Mouse (Mus musculus) left cerebral cortex, adult 18-20 months (tissue): ENCODE results near the gene Stat5b. TPM values are rescaled to one million over a fixed set of nuclear protein-coding genes. Genes with fewer than 3 reads are reported as not detected.
A peak's percentile ranks its signal among the peaks of the same experiment; 100 is the strongest.

Experiments used
- DNase-seq, 2 experiments: peaks; one replicate each; pipeline ENCODE4 v3.0.0; 2021 to 2022; ENCODE audit warnings: low spot score in 2 of 2, mixed read lengths in 1 of 2
- total RNA-seq, 2 experiments: library from RNA; stranded (reverse); gene quantifications; 2 replicates each; pipeline ENCODE4 v1.2.3; 2021

The Stat5b gene
- total RNA-seq, 2 experiments from 2014 or later = 26.8 to 28.0 TPM

GRCm38 (mm10) chr11:100870256-100870967, 19.9 kb upstream of the Stat5b start:
- peak in 1 of 2 experiments; percentile 27 for DNase-seq

GRCm38 (mm10) chr11:100865618-100866017, 15.1 kb upstream of the Stat5b start:
- no peak for DNase-seq

DNA sequence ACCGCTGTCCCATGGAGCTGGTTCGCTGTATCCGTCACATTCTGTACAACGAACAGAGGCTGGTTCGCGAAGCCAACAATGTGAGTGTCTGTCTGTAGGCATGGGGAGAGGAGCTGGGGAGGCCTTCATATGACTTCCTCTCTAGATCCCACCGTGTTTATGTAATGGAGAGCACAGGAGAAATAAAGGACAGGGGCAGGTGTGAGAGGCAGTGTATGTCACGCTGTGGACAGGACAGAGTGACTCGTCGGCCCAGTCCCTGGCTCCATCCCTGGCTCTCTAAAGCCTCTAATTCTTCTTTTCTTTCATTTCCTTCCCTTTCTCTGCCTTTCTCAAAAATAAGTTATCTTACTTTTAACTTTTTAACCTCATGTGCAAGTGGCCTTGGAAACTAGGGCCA, 12.6 kb upstream of the Stat5b start:
- no peak for DNase-seq

DNA sequence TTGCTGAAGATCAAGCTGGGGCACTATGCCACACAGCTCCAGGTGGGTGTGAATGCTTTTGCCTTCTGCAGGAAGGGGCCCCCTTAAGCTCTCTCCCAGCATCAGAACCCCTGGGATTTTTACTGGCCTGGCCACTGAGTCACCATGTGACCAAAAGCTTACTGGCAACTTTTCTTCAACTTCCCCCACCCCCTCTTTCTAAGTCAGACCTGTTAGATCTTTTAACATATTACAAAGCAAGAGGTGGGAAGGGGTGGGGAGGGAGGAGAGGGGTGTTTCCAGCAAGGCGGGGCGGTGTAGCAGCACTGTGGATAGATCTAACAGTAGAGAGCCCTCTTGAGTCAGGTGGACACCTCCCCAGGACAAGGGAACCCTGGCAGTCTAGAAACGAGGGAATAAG, 11.3 kb upstream of the Stat5b start:
- DNase-seq = no peak

DNA sequence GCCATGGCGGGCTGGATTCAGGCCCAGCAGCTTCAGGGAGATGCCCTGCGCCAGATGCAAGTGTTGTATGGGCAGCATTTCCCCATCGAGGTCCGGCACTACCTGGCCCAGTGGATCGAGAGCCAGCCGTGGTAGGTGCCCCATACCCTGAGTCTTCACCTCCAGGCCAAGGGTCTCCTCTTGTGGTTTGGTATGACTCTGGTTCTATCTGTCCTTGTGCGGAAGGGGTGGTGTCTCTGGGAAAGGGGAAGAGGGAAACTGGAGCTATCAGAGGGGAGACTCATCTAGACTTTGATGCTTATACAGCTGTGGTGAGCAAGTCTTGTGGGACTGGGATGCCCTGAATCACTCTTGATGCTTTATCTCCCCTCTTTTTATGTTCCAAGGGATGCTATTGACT, 10.8 kb upstream of the Stat5b start:
- no peak for DNase-seq

- DNase-seq = peak; percentile 16 to 17
Observed at GRCm38 (mm10) chr11:100860198-100861048, 9.9 kb upstream of the Stat5b start.

GRCm38 (mm10) chr11:100859579-100860075, 9.1 kb upstream of the Stat5b start:
- no peak for DNase-seq

DNA sequence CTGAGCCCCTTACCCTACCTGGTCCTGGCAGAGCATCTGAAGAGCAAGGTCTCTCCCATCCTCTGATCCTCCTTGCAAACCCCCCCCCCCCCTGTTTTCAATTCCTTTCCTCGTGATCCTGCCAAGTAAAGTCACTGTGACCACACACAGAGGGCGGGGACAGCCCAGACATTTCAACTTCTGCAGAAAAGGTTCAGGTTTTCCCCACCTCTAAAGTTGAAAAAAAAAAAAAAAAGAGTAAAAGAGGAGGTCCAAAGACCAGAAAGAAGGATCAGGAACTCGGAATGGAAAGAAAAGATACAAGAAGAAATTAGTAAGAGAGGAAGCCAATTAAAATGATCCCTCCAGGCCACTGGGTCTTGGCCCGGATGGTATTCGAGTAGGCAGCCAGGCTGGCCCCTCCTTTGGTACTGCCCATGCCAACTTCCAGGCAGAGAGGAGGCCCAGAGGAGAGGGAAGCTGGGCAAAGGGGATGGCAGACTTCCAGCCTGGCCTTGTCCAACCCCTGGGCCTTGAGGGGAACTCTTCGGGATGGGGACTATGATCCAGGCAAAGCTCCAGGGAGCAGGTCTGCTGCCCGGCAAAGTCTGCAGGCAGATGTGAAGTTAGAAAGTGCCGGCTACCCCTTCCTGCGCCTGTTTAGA, 8.5 kb upstream of the Stat5b start, which contains the start of gene Stat5a:
Gene Stat5a (plus strand): TSS at position 417 of the 644 bp plus-strand sequence.
- DNase-seq = peak; percentile 19 to 32

DNA sequence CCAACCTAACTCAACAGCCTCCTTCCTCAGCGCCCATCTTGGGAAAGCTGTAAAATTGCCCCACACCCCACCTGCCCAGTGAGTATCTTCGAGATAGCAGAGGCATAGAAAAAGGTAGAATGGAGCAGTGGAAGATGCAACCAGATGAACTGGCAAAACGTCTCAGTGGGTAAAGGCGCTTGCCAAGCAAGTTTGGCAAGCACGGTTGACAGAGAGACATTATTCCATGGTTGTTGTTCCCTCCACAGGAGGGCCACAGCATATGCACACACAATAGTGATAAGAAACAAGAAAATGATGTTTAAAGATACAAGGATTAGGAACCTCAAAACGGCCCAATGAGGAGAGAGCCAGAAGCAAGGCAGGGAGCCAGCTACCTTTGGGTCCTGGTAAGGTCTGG, 7.4 kb upstream of the Stat5b start:
- no peak for DNase-seq

DNA sequence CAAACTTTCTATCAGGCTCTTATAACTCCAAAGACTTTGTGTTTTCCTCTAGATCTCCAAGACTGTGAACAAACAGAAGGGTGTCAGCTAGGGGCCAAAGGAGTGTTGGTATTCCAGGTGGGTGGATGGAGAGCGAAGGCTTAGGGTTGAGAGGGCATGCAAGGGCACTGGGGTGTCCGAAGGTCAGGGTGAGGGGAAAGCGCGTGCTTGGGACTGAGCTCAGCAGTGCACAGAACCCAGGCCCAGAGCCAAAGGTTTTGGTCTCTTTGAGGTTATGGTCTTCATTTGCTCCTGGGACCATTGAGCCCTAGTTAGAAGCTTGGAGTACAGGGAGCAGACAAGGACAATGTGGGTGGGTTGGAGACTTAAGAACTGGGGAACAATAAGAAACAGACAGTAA, 4.7 kb upstream of the Stat5b start:
- no peak for DNase-seq

GRCm38 (mm10) chr11:100854268-100854667, 3.7 kb upstream of the Stat5b start:
- no peak for DNase-seq

- DNase-seq = no peak
Observed at GRCm38 (mm10) chr11:100853018-100853417, 2.5 kb upstream of the Stat5b start.

DNA sequence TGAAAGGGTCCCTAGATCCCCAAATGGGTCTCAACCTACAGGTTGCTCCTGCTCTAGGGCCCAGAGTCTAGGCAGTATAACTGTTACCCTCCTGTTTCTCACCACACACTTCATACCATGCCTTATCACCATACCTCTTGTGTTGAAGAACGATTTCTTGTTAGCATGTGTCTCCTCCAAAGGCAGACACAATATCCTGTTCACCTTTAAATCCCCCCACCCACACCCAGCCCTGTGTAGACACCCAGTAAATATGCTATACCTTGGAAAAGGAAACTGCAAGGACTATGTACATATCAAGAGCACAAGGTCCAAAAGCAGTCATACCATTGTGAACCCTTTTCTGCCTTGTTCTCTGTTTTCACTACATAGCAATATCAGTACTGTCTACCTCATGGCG, 1.6 kb upstream of the Stat5b start:
- no peak for DNase-seq

DNA sequence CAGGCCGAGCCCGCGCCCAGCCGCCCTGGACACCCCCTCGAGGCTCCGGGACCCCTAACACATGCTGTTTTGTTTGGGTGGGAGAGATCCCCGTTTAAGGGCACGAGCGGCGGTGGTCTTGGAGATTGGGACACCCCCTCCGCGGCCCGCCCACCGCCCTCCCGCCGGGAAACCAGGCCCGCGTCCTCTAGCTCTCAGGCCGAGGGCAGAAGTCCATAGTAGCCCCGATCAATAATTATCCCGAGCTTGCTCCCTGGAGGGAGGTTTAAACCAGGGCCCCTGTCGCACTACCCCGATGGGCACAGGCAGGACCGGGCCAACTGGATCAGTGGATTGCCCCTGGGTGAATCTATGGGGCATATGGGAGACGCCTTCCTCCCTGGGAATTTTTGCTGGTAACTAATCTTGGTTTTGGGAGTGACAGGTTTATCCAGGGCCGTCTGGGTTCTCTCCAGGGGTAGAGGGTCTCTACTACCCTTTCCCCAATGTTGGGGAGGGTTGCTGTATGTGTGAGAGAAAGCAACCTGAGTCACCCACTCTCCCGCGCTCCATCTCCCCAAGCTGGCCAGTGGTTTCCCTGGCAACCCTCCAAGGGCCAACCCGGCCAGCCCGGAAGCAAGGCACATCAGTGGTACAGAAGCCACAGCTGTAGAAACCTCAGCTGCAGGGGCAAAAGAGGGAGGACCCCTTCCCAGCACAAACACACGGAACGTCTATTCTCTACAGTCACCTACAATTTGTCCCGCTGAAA, 429 bp upstream of the Stat5b start:
- DNase-seq = peak; percentile 39 to 54

GRCm38 (mm10) chr11:100849456-100850037, 977 bp downstream of the Stat5b start:
- no peak for DNase-seq

- DNase-seq = no peak
Observed at GRCm38 (mm10) chr11:100848789-100849379, 1.6 kb downstream of the Stat5b start.

DNA sequence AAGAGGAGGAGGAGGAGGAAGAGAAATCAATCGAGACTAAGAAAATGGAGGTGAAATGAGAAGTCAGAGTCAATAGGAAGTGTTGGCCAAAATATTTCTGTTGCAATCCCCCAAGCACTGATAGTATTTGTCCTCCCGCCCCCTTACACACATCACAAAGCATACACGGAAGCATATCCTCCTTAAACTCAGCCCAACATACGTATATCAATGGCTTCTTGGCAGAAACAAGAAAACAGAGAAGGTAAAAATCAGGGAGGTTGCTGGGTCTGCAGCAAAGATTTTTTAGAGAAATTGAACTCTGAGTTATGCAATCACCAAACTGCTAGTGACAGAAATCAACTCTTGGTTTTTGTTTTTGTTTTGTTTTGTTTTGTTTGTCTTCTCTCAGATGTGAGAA, 2.4 kb downstream of the Stat5b start:
- no peak for DNase-seq

DNA sequence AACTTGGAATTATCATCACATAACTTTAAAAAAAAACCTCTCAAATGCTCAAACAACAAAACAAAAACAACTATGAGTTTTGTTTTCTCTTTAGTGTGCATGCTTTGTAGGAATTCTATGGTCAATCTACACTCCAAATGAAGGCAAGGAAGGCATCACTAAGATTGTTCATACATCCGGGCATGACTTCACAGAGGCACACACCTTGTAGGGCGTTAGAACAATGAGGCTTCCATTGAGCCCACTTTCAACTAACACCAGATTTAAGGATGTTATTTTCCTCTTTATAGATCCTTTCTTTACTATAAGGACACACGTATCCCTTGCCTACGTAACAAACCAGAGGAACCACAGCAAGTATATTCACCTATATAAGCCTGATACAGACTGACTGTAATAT, 3.0 kb downstream of the Stat5b start:
- DNase-seq = no peak

- DNase-seq = no peak
Observed at GRCm38 (mm10) chr11:100845793-100846192, 4.7 kb downstream of the Stat5b start.

DNA sequence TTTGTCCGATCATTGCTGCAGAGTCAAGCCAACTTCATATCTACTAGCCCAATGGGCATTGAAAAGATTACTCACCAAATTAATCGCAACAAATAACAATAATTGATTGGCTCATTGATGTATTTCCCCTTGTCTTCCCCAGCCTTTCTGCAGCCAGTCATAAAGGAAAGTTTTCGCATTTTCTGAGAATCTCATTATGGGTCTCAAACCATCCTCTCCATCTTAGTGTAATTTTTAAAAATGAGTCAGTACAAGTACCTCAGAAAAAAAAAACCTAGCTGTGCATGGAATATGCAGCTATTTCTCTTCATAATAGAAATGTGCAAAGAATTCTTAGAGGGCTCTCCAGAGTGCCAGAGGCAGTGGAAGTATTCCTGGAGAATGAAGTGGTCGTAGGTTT, 6.4 kb downstream of the Stat5b start:
- DNase-seq = no peak
